Mouse (Mus musculus) C2C12 (cell line): ENCODE data around the gene Snx25.

Experiments
- CTCF ChIP-seq: IDR thresholded peaks from one replicate; pipeline ENCODE4 v1.5.1; 2011; ENCODE audit not compliant: control insufficient read depth, insufficient read depth, insufficient read length
- FOSL1 ChIP-seq: IDR thresholded peaks from one replicate; pipeline ENCODE4 v1.8.0; 2011; ENCODE audit warnings: mild to moderate bottlenecking, low read length; ENCODE audit not compliant: poor library complexity, insufficient read depth, severe bottlenecking
- MYOD1 ChIP-seq: IDR thresholded peaks from one replicate; pipeline ENCODE4 v1.6.1; 2011; ENCODE audit warnings: low read depth; ENCODE audit not compliant: control insufficient read depth, insufficient read length

DNA sequence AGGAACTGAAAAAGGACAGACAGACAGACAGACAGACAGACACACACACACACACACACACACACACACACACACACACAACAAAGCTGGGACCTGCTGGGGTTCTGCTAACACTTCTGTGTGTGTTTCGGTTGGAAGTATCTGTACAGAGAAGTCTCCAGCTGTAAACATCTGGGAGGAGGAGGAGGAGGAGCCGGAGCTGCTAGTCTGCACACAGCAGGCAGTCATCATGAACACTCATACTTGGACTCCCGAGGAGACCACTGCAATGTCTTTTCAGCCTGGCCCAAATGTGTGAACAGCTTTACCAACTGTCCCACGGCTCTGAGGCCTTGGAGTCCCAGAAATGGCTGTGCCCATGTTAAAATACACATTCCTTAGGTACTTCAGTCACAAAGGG is 127.6 kb downstream of the Snx25 start:
- no peak for TF ChIP-seq CTCF
- no peak for TF ChIP-seq FOSL1
- TF ChIP-seq MYOD1 = no peak
